Mouse (Mus musculus): Measurements from ENCODE around the gene B830017H08Rik. TPM values are rescaled to one million over a fixed set of nuclear protein-coding genes. Genes with fewer than 3 reads are reported as not detected.

Gene B830017H08Rik
- polyA plus RNA-seq, 2 experiments, result 0.17 to 0.58 TPM

DNA sequence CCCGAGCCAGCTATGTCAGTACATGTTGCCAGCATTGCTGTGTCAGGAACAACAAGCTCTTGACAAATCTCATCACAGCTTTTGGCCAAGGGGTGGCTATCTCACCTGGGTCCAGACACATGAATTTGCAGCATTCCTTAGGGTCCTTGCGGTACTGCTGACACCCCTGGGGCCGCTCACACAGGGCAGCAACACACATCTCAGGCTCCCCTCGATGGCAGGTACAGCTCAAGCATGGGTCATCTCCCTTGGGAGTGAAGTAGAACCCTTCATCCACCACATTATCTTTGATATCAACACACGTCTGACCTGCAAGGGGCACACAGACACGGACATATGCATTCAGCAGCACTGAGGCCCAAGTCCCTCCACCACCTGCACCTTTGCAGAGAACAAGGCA is 16.6 kb downstream of the B830017H08Rik start:
- Histone ChIP-seq H3K27ac (replicated peaks; ENCODE audit: low read depth, low read length) (no peak overlapping the region), H3K36me3 (ENCODE audit: control insufficient read depth, insufficient read depth, low read length) (peaks cover 91% of the 10 kb centered on the region), H3K4me1 (ENCODE audit: control insufficient read depth, insufficient read depth, low read length) (no peaks in the 10 kb centered on the region), H3K27me3 (ENCODE audit: control insufficient read depth, insufficient read depth, low read length) (no peaks in the 10 kb centered on the region), H3K9ac (ENCODE audit: low read depth, low read length, severe bottlenecking) (no peak overlapping the region), H3K4me2 (replicated peaks; ENCODE audit: low read depth, low read length, severe bottlenecking) (no peak overlapping the region), H3K9me3 (ENCODE audit: control insufficient read depth, low read length) (no peaks in the 10 kb centered on the region), H3K4me3 (replicated peaks; ENCODE audit: low read length) (no peak overlapping the region)
- no peak for ATAC-seq (ENCODE audit: low FRiP score, low read depth)
- no peak for TF ChIP-seq POLR2A (IDR thresholded peaks at IDR 0.05; ENCODE audit: borderline replicate concordance, extremely low read depth, insufficient read depth, insufficient read length)
- no peak for DNase-seq (ENCODE audit: low spot score)
- 88% methylated on average over 6 of the region's 6 CpGs for WGBS

DNA sequence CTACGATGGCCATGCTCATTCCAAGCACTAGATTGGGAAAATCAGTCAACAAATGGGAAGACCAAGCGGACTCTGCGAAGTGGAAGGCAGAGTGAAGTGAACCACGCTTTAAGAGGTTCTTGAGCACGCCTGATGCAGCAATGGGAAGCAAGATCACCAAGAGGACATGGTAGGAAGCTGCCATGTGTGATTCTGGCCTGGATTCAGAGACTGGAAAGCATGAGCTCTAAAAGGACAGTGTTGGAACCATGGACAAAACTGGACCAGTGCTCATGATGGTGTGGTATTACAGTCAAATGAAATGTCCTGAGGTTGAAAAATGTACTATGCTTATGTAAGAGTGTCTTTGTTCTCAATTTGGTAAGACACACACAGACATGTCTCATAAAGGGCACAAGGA is 18.4 kb downstream of the B830017H08Rik start:
- Histone ChIP-seq H3K4me1 (ENCODE audit: control insufficient read depth, insufficient read depth, low read length) (no peaks in the 10 kb centered on the region), H3K9ac (ENCODE audit: low read depth, low read length, severe bottlenecking) (no peak overlapping the region), H3K27ac (replicated peaks; ENCODE audit: low read depth, low read length) (no peak overlapping the region), H3K36me3 (ENCODE audit: control insufficient read depth, insufficient read depth, low read length) (peaks cover 90% of the 10 kb centered on the region), H3K4me3 (replicated peaks; ENCODE audit: low read length) (no peak overlapping the region), H3K9me3 (ENCODE audit: control insufficient read depth, low read length) (no peaks in the 10 kb centered on the region), H3K27me3 (ENCODE audit: control insufficient read depth, insufficient read depth, low read length) (no peaks in the 10 kb centered on the region), H3K4me2 (replicated peaks; ENCODE audit: low read depth, low read length, severe bottlenecking) (no peak overlapping the region)
- TF ChIP-seq POLR2A (IDR thresholded peaks at IDR 0.05; ENCODE audit: borderline replicate concordance, extremely low read depth, insufficient read depth, insufficient read length), result no peak
- ATAC-seq (ENCODE audit: low FRiP score, low read depth), result no peak
- 95% methylated on average over 5 of the region's 5 CpGs for WGBS
- no peak for DNase-seq (ENCODE audit: low spot score)

DNA sequence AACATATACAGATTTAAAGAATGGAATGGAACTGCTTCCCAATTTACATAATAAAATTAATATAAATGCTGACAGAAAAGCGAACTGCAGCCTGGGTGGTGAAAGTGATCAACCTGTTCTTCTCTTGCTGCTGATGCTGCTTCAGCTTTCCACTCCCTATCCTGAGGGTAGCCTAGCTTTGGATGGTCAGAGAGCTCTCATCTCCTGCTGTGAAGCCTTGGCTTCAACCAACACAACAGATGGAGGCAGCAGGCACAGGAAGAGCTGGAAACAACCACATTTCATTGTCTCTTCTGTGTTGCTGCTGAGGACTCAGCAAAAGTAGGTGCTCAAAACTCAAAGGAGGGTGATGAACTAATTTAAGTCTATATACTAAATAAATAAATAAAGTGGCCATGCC is 18.9 kb downstream of the B830017H08Rik start:
- no peaks in the 10 kb centered on the region for H3K4me1 ChIP-seq (ENCODE audit: control insufficient read depth, insufficient read depth, low read length)
- no peak for ATAC-seq (ENCODE audit: low FRiP score, low read depth)
- H3K9me3 ChIP-seq (ENCODE audit: control insufficient read depth, low read length), result no peaks in the 10 kb centered on the region
- no peak for DNase-seq (ENCODE audit: low spot score)
- no peak for TF ChIP-seq POLR2A (IDR thresholded peaks at IDR 0.05; ENCODE audit: borderline replicate concordance, extremely low read depth, insufficient read depth, insufficient read length)
- no peak overlapping the region for H3K4me3 ChIP-seq (replicated peaks; ENCODE audit: low read length)
- no peak overlapping the region for H3K4me2 ChIP-seq (replicated peaks; ENCODE audit: low read depth, low read length, severe bottlenecking)
- no peak overlapping the region for H3K27ac ChIP-seq (replicated peaks; ENCODE audit: low read depth, low read length)
- H3K9ac ChIP-seq (ENCODE audit: low read depth, low read length, severe bottlenecking), result no peak overlapping the region
- 93% methylated on average over 1 of the region's 1 CpGs for WGBS
- H3K27me3 ChIP-seq (ENCODE audit: control insufficient read depth, insufficient read depth, low read length), result no peaks in the 10 kb centered on the region
- peaks cover 90% of the 10 kb centered on the region for H3K36me3 ChIP-seq (ENCODE audit: control insufficient read depth, insufficient read depth, low read length)

- H3K4me2 ChIP-seq (replicated peaks; ENCODE audit: low read depth, low read length, severe bottlenecking), result no peak overlapping the region
- TF ChIP-seq POLR2A (IDR thresholded peaks at IDR 0.05; ENCODE audit: borderline replicate concordance, extremely low read depth, insufficient read depth, insufficient read length), result no peak
- H3K9me3 ChIP-seq (ENCODE audit: control insufficient read depth, low read length), result no peaks in the 10 kb centered on the region
- no peaks in the 10 kb centered on the region for H3K27me3 ChIP-seq (ENCODE audit: control insufficient read depth, insufficient read depth, low read length)
- no peak for ATAC-seq (ENCODE audit: low FRiP score, low read depth)
- no peak overlapping the region for H3K27ac ChIP-seq (replicated peaks; ENCODE audit: low read depth, low read length)
- WGBS, result 79% methylated on average over 2 of the region's 2 CpGs
- no peaks in the 10 kb centered on the region for H3K4me1 ChIP-seq (ENCODE audit: control insufficient read depth, insufficient read depth, low read length)
- no peak overlapping the region for H3K9ac ChIP-seq (ENCODE audit: low read depth, low read length, severe bottlenecking)
- H3K4me3 ChIP-seq (replicated peaks; ENCODE audit: low read length), result no peak overlapping the region
- DNase-seq (ENCODE audit: low spot score), result no peak
- H3K36me3 ChIP-seq (ENCODE audit: control insufficient read depth, insufficient read depth, low read length), result peaks cover 90% of the 10 kb centered on the region
Observed at GRCm38 (mm10) chr16:17853263-17853662, 20.3 kb downstream of the B830017H08Rik start.

GRCm38 (mm10) chr16:17857157-17857556 is 24.2 kb downstream of the B830017H08Rik start:
- H3K9me3 ChIP-seq (ENCODE audit: control insufficient read depth, low read length), result no peaks in the 10 kb centered on the region
- TF ChIP-seq POLR2A (IDR thresholded peaks at IDR 0.05; ENCODE audit: borderline replicate concordance, extremely low read depth, insufficient read depth, insufficient read length), result no peak
- no peak overlapping the region for H3K9ac ChIP-seq (ENCODE audit: low read depth, low read length, severe bottlenecking)
- no peak for ATAC-seq (ENCODE audit: low FRiP score, low read depth)
- no peaks in the 10 kb centered on the region for H3K4me1 ChIP-seq (ENCODE audit: control insufficient read depth, insufficient read depth, low read length)
- WGBS, result 89% methylated on average over 7 of the region's 7 CpGs
- peaks cover 82% of the 10 kb centered on the region for H3K36me3 ChIP-seq (ENCODE audit: control insufficient read depth, insufficient read depth, low read length)
- H3K4me2 ChIP-seq (replicated peaks; ENCODE audit: low read depth, low read length, severe bottlenecking), result no peak overlapping the region
- no peaks in the 10 kb centered on the region for H3K27me3 ChIP-seq (ENCODE audit: control insufficient read depth, insufficient read depth, low read length)
- no peak overlapping the region for H3K27ac ChIP-seq (replicated peaks; ENCODE audit: low read depth, low read length)
- DNase-seq (ENCODE audit: low spot score), result no peak
- H3K4me3 ChIP-seq (replicated peaks; ENCODE audit: low read length), result no peak overlapping the region

GRCm38 (mm10) chr16:17858592-17858991 is 25.7 kb downstream of the B830017H08Rik start:
- Histone ChIP-seq H3K36me3 (ENCODE audit: control insufficient read depth, insufficient read depth, low read length) (peaks cover 74% of the 10 kb centered on the region), H3K9me3 (ENCODE audit: control insufficient read depth, low read length) (no peaks in the 10 kb centered on the region), H3K9ac (ENCODE audit: low read depth, low read length, severe bottlenecking) (no peak overlapping the region), H3K27ac (replicated peaks; ENCODE audit: low read depth, low read length) (no peak overlapping the region), H3K4me2 (replicated peaks; ENCODE audit: low read depth, low read length, severe bottlenecking) (no peak overlapping the region), H3K27me3 (ENCODE audit: control insufficient read depth, insufficient read depth, low read length) (no peaks in the 10 kb centered on the region), H3K4me1 (ENCODE audit: control insufficient read depth, insufficient read depth, low read length) (no peaks in the 10 kb centered on the region), H3K4me3 (replicated peaks; ENCODE audit: low read length) (no peak overlapping the region)
- TF ChIP-seq POLR2A (IDR thresholded peaks at IDR 0.05; ENCODE audit: borderline replicate concordance, extremely low read depth, insufficient read depth, insufficient read length), result no peak
- DNase-seq (ENCODE audit: low spot score) (no peak), ATAC-seq (ENCODE audit: low FRiP score, low read depth) (no peak)

Data from limb, embryonic 14.5 days (tissue).